Mouse (Mus musculus) erythroblast, adult 5-6 weeks (primary cell): ENCODE results near the gene Dio1. TPM values are rescaled to one million over a fixed set of nuclear protein-coding genes. Genes with fewer than 3 reads are reported as not detected.

Experiments
- ATAC-seq: replicated peaks from 2 replicates; pipeline ENCODE4 v1.8.0; 2016; ENCODE audit warnings: moderate number of reproducible peaks, mild to moderate bottlenecking, moderate TSS enrichment, inconsistent platforms; ENCODE audit not compliant: poor library complexity, low FRiP score, severe bottlenecking
- total RNA-seq, 2 experiments: library from RNA; stranded (forward) in 1 of 2; stranded (reverse) in 1 of 2; fragments of 150-400 nt in 1 of 2; fragments of 200-764, 138-1000 nt in 1 of 2; gene quantifications; 2 replicates each; pipeline versions ENCODE4 v1.2.3 to v1.2.4; 2015 to 2017; ENCODE audit warnings: low replicate concordance in 2 of 2

Dio1 gene
- total RNA-seq, 2 experiments from 2014 or later = not detected

DNA sequence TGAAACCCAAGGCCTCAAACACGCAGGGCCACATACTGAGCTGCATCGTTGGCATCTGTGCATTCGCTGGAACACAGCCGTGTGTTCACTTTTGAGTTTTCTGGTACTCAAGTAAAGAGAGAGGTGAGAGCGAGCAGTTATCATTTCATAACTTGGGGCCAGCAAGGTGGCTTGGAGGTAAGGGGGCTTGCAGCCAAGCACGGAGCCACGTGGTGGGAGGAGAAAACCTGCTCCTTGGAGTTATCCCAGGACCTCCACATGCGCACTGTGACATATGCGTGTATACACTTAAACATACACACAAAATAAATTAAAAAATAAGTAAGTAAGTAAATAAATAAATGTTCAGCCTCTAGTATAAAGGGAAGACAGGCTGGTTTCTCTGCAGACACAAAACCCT, 4.7 kb downstream of the Dio1 start:
- ATAC-seq = no peak

- ATAC-seq = peak; percentile 57
These were observed 5.9 kb downstream of the Dio1 start for GRCm38 (mm10) chr4:107300902-107301555.

GRCm38 (mm10) chr4:107300371-107300770, 6.6 kb downstream of the Dio1 start:
- no peak for ATAC-seq

DNA sequence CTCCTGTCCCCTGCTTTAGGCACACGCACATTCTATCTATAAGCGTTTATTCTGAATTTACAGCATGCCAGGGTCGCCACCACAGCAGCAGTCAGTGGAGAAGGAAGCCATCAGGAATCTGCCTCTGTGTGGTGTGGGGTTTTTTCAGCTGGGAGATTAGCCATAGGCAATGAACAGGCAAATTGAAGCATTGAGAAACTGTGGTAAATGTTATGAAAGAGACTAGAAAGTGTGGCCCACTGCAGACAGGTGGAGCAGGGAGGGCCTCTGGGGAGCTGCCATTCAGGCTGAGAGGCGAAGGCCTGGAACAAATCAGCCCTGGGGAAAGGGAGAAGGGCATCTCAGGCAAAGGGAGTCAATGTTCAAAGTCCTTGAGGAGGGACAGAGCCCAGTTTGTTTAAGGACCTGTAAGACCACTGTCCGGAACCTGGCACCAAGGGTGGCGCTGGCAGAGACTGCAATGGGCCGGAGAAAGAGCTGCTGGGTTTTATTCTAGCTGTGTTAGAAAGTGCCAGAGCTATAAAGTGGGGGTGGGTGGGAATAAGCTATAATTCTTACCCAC, 7.1 kb downstream of the Dio1 start:
- ATAC-seq = no peak

GRCm38 (mm10) chr4:107298071-107298606, 8.8 kb downstream of the Dio1 start:
- ATAC-seq = no peak

DNA sequence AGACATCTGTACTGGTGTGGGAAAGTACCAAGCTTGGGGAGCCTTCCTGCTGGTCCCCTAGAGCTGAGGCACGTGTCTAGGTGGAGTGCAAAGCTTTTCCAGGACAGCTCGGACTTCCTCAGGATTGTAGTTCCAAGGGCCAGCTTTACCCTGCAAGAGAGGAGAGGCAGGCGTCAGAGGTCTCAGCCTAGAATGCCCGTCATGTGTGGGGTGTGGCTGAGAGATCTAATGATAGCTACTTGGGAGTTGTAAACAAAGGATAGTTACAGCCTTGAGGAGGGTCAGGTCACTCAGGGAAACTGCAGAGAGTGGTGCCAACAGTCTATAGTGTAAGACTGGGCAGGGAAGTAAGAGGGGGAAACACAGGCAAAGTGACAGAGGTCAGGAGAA, 14.7 kb downstream of the Dio1 start:
- ATAC-seq = no peak

DNA sequence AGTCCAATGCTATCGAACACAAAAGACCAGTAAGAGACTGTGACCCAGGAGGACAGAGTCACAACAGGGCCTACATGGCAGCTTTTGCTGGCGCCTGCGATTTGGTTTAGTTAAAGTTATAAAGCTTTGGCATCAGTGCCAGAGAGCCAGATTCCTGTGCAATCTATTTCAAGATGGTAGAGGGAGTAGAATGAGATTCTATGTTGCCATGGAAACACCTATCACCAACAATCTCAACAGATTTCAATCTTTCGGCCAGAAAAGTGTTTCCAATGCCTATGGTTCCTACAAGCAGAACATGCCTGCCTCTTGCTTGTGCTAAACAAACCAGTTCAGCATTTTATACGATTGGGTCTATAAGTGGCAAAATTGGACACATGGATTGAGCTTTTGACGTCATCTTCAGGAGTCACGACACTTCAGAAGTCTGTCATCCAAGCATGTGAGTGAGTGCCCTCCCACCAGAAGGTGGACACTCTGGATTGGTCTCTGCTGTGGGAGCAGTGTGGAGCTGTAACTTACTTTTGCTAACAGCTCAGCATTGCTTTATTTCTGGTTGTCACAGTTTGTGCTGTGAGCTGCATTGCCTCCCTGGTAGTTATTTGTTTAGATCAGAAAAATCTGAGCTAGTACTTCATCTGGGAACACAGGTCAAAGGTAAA, 15.2 kb downstream of the Dio1 start:
- no peak for ATAC-seq

- ATAC-seq = no peak
These were observed 19.5 kb downstream of the Dio1 start for GRCm38 (mm10) chr4:107287517-107287916.

DNA sequence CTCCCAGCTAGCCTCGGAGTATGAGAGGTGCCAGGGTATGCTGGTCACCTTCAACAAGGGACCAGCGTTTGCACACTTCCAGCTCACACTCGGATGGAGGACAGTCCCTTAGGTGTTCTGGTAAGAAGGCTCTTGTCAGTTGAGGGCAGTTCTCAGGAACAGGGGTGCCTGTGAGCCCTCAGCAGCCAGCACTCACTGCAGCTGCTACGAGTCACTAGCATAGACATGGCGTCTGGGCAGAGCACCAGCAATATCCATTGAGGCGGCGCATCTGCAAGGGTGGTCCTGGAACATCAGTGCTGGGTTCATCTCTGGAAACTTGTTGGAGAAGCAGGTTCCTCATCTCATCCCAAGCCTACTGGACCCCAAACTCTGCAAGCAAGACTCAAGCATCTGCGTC, 20.6 kb downstream of the Dio1 start:
- ATAC-seq = no peak

DNA sequence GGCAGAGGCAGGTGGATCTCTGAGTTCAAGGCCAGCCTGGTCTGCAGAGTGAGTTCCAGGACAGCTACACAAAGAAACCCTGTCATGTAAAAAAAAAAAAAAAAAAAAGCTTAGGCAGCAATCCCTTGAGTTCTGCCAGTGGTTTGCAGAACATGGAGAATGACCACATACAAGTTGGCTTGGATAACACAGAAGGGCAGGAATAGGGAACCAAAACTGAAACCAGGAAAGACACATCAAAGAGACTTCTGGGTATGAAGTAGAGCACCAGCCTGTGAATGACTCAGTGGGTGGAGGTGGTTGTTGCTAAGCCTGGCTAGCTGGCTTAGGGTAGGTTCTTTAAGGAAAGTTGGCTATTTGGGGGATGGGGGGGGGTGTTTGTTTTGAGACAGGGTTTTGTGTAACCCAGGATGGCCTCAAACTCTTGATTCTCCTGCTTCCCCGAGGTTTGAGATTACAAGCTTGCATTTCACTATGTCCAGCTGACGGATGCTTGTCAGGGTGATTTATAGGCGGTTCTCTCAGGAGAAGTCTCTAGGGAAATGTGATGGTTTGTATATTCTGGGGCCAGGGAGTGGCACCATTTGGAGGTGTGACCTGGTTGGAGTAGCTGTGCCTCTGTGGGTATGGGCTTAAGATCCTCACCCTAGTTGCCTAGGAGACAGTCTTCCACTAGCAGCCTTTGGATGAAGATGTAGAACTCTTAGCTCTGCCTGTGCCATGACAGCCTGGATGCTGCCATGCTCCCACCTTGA, 21.3 kb downstream of the Dio1 start:
- no peak for ATAC-seq

DNA sequence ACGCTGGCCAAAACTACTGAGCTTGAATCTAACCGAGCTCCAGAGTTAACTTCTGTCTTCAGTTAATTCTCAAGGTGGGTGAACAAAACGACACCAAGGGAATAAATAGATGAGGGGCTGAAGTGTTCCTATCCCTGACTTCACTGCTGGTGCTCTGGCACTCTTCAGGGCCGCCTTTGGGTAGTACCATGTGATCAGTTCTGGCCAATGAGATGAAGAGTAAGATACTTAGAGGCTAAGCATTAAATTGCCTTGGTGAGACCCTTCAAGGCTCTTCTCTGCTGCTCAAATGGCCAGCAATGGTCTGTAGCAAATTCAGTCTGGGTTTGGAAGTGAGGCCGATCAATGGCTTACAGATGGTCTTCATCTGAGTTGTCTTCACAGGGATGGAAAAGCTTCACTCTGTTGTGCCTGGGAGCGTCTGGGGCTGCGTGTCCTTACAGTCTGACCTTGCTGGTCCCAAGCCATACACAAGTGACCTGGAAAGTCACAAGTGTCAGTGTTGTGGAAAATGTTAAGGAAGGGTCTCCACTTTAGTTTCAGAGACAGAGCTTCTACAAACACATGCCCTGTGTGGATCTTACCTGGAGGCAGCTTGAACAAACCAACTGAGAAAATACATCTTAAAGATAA, 26.0 kb downstream of the Dio1 start:
- ATAC-seq = no peak

DNA sequence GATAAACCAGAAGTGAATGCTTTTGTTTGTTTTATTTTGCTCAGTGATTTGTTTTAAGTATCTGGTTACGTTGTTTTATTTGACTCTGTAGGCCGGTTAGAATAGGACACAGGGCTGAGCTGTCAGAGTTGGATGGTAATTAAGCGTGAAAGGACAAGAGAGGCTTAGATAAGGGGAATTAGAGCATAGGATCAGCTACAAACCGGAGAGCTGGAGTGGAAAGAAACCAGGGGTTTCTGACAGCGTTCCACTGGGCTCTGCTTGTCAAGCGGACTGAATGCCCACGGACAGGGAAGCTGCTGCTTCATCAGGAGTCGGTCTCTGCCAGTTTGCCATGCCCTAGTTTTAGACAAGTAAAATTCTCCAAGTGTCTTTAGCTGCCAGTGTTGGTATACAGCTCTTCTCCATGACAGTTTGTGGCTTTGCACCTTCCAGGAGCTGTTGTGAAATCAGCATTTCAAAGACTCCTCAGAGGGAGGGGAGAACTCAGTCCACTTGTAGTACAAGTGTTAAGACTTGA, 28.7 kb downstream of the Dio1 start:
- no peak for ATAC-seq

DNA sequence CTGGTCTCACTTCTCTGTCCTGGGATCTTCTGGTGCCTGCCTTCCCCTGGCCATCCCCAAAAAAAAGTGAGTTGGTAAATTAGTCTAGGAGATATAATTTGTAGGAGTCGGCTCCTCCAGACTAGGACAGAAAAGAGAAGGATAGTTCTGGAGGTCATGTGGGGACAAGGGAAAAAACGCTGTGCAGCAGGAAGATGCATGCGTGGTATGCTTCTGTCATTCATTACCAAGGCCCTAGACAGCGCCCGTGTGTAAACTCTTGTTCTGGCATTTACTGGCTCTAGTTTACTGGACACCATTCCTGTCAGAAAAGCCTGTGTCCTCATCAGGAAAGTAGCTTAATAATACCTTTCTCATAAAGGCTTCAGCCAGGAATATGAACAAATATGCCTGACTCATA, 32.5 kb downstream of the Dio1 start:
- no peak for ATAC-seq

- ATAC-seq = no peak
These were observed 33.3 kb downstream of the Dio1 start for GRCm38 (mm10) chr4:107273683-107274082.

DNA sequence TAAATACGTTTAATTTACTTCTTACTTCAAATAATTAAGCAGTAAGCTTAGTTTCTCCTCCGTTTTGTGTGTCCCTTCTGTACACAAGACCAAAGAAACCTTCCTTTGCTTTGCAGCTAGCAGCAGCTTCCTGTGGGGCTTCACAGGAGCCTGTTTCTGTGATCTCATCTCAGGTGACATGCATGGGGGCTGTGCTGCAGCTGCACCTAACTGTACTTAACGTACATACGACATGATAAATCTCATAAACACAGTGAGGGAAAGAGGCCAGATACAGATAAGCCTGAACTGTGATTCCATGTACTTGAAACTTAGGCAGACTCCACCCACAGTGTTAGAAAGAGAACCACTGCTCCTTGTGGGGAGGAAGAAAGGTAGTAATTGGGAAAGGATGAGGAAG, 47.0 kb downstream of the Dio1 start:
- no peak for ATAC-seq

DNA sequence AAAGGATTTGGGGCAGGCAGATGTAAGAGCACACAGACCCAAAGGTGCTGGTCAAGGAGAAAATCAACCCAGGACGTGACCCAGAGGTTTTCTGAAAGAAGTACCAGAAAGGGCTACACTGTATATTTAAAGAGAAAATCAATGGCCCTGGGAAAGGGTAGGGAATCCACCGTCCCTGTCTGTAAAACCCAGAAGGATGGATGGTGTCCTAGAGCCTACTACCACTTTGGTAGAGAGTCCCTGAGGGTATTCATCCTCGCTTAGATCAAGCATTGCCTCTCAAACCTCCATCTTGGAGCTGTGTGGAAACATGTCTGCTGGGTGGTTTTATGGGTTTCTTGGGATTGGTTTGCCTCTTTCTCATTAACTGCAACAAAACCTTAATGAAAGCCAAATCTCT, 52.6 kb downstream of the Dio1 start:
- ATAC-seq = no peak

- peak; percentile 90 for ATAC-seq
These were observed 53.6 kb downstream of the Dio1 start, which contains the start of the genes Lrrc42 and Hspb11 for GRCm38 (mm10) chr4:107253125-107254091. Gene Lrrc42 (minus strand): TSS chr4:107253532. Gene Hspb11 (plus strand): TSS chr4:107253593.

GRCm38 (mm10) chr4:107252522-107252921, 54.4 kb downstream of the Dio1 start:
- no peak for ATAC-seq

- no peak for ATAC-seq
These were observed 56.5 kb downstream of the Dio1 start for GRCm38 (mm10) chr4:107250494-107250893.
